Mouse (Mus musculus) lung, embryonic 15.5 days (tissue): ENCODE results near the gene Hectd4. TPM values are rescaled to one million over a fixed set of nuclear protein-coding genes. Genes with fewer than 3 reads are reported as not detected.
"Not testable (repeated sequence)": the region's sequence is repeated elsewhere in the genome, so short reads cannot be mapped to it uniquely, and the experiment has no call there.

Experiments used
- ATAC-seq: fragments of 200-750 bp; cut with Nextera tagmentation; 2 replicates; pipeline ENCODE4 v1.8.0; 2017; ENCODE audit warnings: moderate number of reproducible peaks, borderline replicate concordance; ENCODE audit not compliant: low FRiP score, low TSS enrichment; ENCODE audit errors: extremely low read depth
- H3K27ac ChIP-seq: fragments of 300-500 bp; sonication (generic); 2 replicates; pipeline ENCODE4 v1.5.1; 2015; ENCODE audit warnings: moderate library complexity, mild to moderate bottlenecking, inconsistent platforms
- H3K27me3 ChIP-seq: fragments of 300-500 bp; sonication (generic); 2 replicates; pipeline ENCODE4 v1.6.1; 2015; ENCODE audit warnings: inconsistent platforms
- H3K36me3 ChIP-seq: fragments of 300-500 bp; sonication (generic); 2 replicates; pipeline ENCODE4 v1.6.1; 2015; ENCODE audit warnings: inconsistent platforms
- H3K4me1 ChIP-seq: fragments of 300-500 bp; sonication (generic); 2 replicates; pipeline ENCODE4 v1.6.1; 2015; ENCODE audit warnings: inconsistent platforms
- H3K4me2 ChIP-seq: fragments of 300-500 bp; sonication (generic); 2 replicates; pipeline ENCODE4 v1.6.1; 2015; ENCODE audit warnings: inconsistent platforms, mild to moderate bottlenecking, moderate library complexity
- H3K4me3 ChIP-seq: fragments of 300-500 bp; sonication (generic); 2 replicates; pipeline ENCODE4 v1.5.1; 2015; ENCODE audit warnings: mild to moderate bottlenecking, inconsistent platforms
- H3K9ac ChIP-seq: fragments of 300-500 bp; sonication (generic); 2 replicates; pipeline ENCODE4 v1.6.1; 2015; ENCODE audit warnings: inconsistent platforms
- H3K9me3 ChIP-seq: fragments of 300-500 bp; sonication (generic); 2 replicates; pipeline ENCODE4 v1.6.1; 2016; ENCODE audit warnings: inconsistent platforms
- WGBS: fragments of 180-500 bp; shearing (Covaris S2); methylation state at CpG from one replicate; pipeline ENCODE4 v1.1.7; 2015; 5-methylcytosine and 5-hydroxymethylcytosine counted together
- polyA plus RNA-seq: library from polyadenylated mRNA; unstranded; fragments of >200 nt; fragmentation: Nextera tagmentation; extraction: Ambion mirVana; gene quantifications from 2 replicates; pipeline ENCODE4 v1.2.1, GENCODE M21; 2015

The Hectd4 gene
- polyA plus RNA-seq, 1 experiment from 2014 or later, result 4.4 TPM

GRCm38 (mm10) chr5:121206984-121207383 is 13.0 kb upstream of the Hectd4 start:
- 56% methylated on average over 3 of the region's 3 CpGs for WGBS
- Histone ChIP-seq H3K9me3 (no peaks in the 10 kb centered on the region), H3K4me2 (no peak overlapping the region), H3K27ac (no peak overlapping the region), H3K36me3 (peaks cover 65% of the 10 kb centered on the region), H3K9ac (no peak overlapping the region), H3K4me1 (peaks cover 25% of the 10 kb centered on the region), H3K4me3 (no peak overlapping the region), H3K27me3 (no peaks in the 10 kb centered on the region)
- no peak for ATAC-seq

- no peak overlapping the region for H3K4me2 ChIP-seq
- no peak for ATAC-seq
- peaks cover 79% of the 10 kb centered on the region for H3K36me3 ChIP-seq
- H3K27me3 ChIP-seq, result no peaks in the 10 kb centered on the region
- H3K4me3 ChIP-seq, result no peak overlapping the region
- peaks cover 25% of the 10 kb centered on the region for H3K4me1 ChIP-seq
- no peak overlapping the region for H3K9ac ChIP-seq
- WGBS, result 76% methylated on average over 9 of the region's 9 CpGs
- H3K9me3 ChIP-seq, result no peaks in the 10 kb centered on the region
- H3K27ac ChIP-seq, result no peak overlapping the region
Measured at GRCm38 (mm10) chr5:121209755-121210600, 10.0 kb upstream of the Hectd4 start.

GRCm38 (mm10) chr5:121210601-121210924 is 9.5 kb upstream of the Hectd4 start:
- ATAC-seq, result no peak
- Histone ChIP-seq H3K4me3 (no peak overlapping the region), H3K4me1 (peaks cover 22% of the 10 kb centered on the region), H3K27ac (no peak overlapping the region), H3K27me3 (no peaks in the 10 kb centered on the region), H3K4me2 (no peak overlapping the region), H3K9ac (no peak overlapping the region), H3K36me3 (peaks cover 78% of the 10 kb centered on the region), H3K9me3 (no peaks in the 10 kb centered on the region)
- WGBS, result 78% methylated on average over 1 of the region's 1 CpGs

DNA sequence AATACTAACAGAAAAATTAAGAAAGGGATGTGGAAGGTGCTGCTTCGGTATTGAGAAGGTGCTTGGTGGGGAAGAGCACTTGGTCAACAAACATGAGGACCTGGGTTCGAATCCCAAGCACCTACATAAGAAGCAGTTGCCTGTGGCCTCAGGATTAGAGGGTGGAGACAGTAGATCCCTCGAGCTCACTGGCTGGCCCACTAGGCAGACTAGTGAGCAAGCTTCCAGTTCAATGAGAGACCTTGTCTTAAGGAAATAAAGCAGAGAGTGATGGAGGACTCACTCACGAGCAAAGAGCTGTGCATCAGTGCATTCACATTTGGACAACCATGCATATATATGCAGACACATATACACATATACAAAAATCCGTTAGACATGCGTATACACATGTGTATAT is 7.9 kb upstream of the Hectd4 start:
- ATAC-seq, result no peak
- peaks cover 62% of the 10 kb centered on the region for H3K36me3 ChIP-seq
- no peak overlapping the region for H3K4me2 ChIP-seq
- no peak overlapping the region for H3K27ac ChIP-seq
- H3K9ac ChIP-seq, result no peak overlapping the region
- H3K27me3 ChIP-seq, result no peaks in the 10 kb centered on the region
- no peaks in the 10 kb centered on the region for H3K9me3 ChIP-seq
- 91% methylated on average over 6 of the region's 6 CpGs for WGBS
- H3K4me1 ChIP-seq, result peaks cover 7% of the 10 kb centered on the region; the same call in 1 of the 2 replicates
- no peak overlapping the region for H3K4me3 ChIP-seq

DNA sequence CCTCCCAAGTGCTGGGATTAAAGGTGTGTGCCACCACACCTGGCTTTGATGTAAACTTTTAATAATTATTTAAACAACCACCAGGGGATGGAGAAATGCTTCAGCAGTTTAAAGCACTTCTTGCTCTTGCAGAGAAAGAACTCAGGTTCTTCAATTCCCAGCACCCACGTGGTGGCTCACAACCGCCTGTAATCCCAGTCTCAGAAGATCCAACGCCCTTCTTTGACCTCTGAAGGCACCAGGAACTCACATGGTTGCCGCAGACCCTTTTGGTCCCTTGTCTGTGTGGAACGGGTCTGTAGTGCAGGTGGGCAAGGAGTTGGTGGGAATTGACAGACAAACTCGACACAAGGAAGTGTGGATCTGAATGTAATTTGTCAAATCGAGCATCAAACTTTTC is 5.3 kb upstream of the Hectd4 start:
- H3K27ac ChIP-seq, result no peak overlapping the region
- H3K4me3 ChIP-seq, result no peak overlapping the region
- ATAC-seq, result no peak
- no peaks in the 10 kb centered on the region for H3K27me3 ChIP-seq
- WGBS, result 53% methylated on average over 7 of the region's 7 CpGs
- 0 out of 2 replicates have a peak, but pooled peaks cover 2% of the 10 kb centered on the region for H3K4me1 ChIP-seq
- H3K9me3 ChIP-seq, result no peaks in the 10 kb centered on the region
- no peak overlapping the region for H3K9ac ChIP-seq
- peaks cover 36% of the 10 kb centered on the region for H3K36me3 ChIP-seq
- no peak overlapping the region for H3K4me2 ChIP-seq

- no peak overlapping the region for H3K27ac ChIP-seq
- WGBS, result 47% methylated on average over 13 of the region's 13 CpGs
- ATAC-seq, result no peak
Measured at GRCm38 (mm10) chr5:121215380-121216125, 4.5 kb upstream of the Hectd4 start.

GRCm38 (mm10) chr5:121216126-121216446 is 3.9 kb upstream of the Hectd4 start:
- H3K9me3 ChIP-seq, result no peaks in the 10 kb centered on the region
- H3K27me3 ChIP-seq, result no peaks in the 10 kb centered on the region
- ATAC-seq, result no peak
- WGBS, result 70% methylated on average over 12 of the region's 12 CpGs
- H3K36me3 ChIP-seq, result peaks cover 23% of the 10 kb centered on the region
- peaks cover 5% of the 10 kb centered on the region; the same call in 1 of the 2 replicates for H3K4me1 ChIP-seq
- H3K9ac ChIP-seq, result no peak overlapping the region
- no peak overlapping the region for H3K4me3 ChIP-seq
- H3K4me2 ChIP-seq, result no peak overlapping the region
- no peak overlapping the region for H3K27ac ChIP-seq

More at GRCm38 (mm10) chr5:121215380-121216125, 4.5 kb upstream of the Hectd4 start:
- H3K36me3 ChIP-seq, result peaks cover 28% of the 10 kb centered on the region
- H3K4me3 ChIP-seq, result no peak overlapping the region
- H3K9me3 ChIP-seq, result no peaks in the 10 kb centered on the region
- H3K27me3 ChIP-seq, result no peaks in the 10 kb centered on the region
- H3K9ac ChIP-seq, result no peak overlapping the region
- H3K4me2 ChIP-seq, result no peak overlapping the region
- H3K4me1 ChIP-seq, result 0 out of 2 replicates have a peak, but pooled peaks cover 4% of the 10 kb centered on the region

GRCm38 (mm10) chr5:121216584-121217312 is 3.3 kb upstream of the Hectd4 start:
- peaks cover 16% of the 10 kb centered on the region for H3K36me3 ChIP-seq
- not testable (repeated sequence) for H3K9me3 ChIP-seq, H3K27ac ChIP-seq, ATAC-seq, H3K27me3 ChIP-seq, H3K9ac ChIP-seq, H3K4me3 ChIP-seq, H3K4me2 ChIP-seq
- WGBS, result 83% methylated on average over 9 of the region's 9 CpGs
- H3K4me1 ChIP-seq, result peaks cover 11% of the 10 kb centered on the region

GRCm38 (mm10) chr5:121217313-121217634 is 2.7 kb upstream of the Hectd4 start:
- H3K27ac ChIP-seq, result no peak overlapping the region
- no peak overlapping the region for H3K9ac ChIP-seq
- no peaks in the 10 kb centered on the region for H3K27me3 ChIP-seq
- H3K4me3 ChIP-seq, result no peak overlapping the region
- no peak for ATAC-seq
- no peak overlapping the region for H3K4me2 ChIP-seq
- peaks cover 11% of the 10 kb centered on the region for H3K36me3 ChIP-seq
- H3K4me1 ChIP-seq, result peaks cover 11% of the 10 kb centered on the region
- WGBS, result 79% methylated on average over 2 of the region's 2 CpGs
- no peaks in the 10 kb centered on the region for H3K9me3 ChIP-seq

DNA sequence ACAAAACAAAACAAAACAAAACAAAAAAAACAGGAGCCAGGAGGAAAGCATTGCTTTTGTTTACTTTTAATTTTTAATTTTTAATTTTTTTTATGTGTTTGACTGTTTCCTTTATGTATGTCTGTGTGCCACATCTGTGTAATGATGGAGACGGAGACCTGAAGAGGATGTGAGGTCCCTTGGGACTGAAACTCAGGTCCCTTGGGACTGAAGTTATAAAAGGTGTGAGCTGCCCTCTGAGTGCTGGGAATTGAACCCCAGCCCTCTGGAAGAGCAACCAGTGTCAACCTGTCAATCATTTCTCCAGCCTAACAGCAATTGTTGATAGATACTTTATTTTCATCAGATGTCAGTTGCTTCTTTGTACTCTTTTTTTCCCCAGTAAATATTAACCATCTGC is 829 bp upstream of the Hectd4 start:
- H3K4me3 ChIP-seq, result no peak overlapping the region
- H3K4me2 ChIP-seq, result no peak overlapping the region
- 88% methylated on average over 1 of the region's 1 CpGs for WGBS
- H3K36me3 ChIP-seq, result no peaks in the 10 kb centered on the region
- ATAC-seq, result no peak
- H3K27ac ChIP-seq, result no peak overlapping the region
- no peaks in the 10 kb centered on the region for H3K27me3 ChIP-seq
- H3K4me1 ChIP-seq, result peaks cover 11% of the 10 kb centered on the region
- no peaks in the 10 kb centered on the region for H3K9me3 ChIP-seq
- H3K9ac ChIP-seq, result no peak overlapping the region

- Histone ChIP-seq H3K9me3 (no peaks in the 10 kb centered on the region), H3K9ac (peak overlapping the region; percentile 82), H3K4me3 (peak overlapping the region; percentile 100), H3K36me3 (no peaks in the 10 kb centered on the region), H3K4me2 (peak overlapping the region; percentile 76), H3K4me1 (peaks cover 11% of the 10 kb centered on the region), H3K27me3 (no peaks in the 10 kb centered on the region), H3K27ac (peak overlapping the region; percentile 86)
- WGBS, result 0% methylated on average over 37 of the region's 38 CpGs
- 0 out of 2 replicates have a peak, but pooled peaks have one; percentile 24 for ATAC-seq
Measured at GRCm38 (mm10) chr5:121220732-121221301, 798 bp downstream of the Hectd4 start.
